Mouse (Mus musculus) heart, embryonic 10.5 days (tissue): ENCODE data around the gene Itgb6. TPM values are rescaled to one million over a fixed set of nuclear protein-coding genes. Genes with fewer than 3 reads are reported as not detected.
A peak's percentile ranks its signal among the peaks of the same experiment; 100 is the strongest.

Experiments used
- DNase-seq: peaks from one replicate; pipeline ENCODE4 v3.0.0-alpha.2; 2017; ENCODE audit warnings: low spot score
- H3K27ac ChIP-seq: fragments of 300-500 bp; sonication (generic); 2 replicates; pipeline ENCODE4 v1.5.1; 2016; ENCODE audit warnings: mild to moderate bottlenecking
- H3K27me3 ChIP-seq: fragments of 300-500 bp; sonication (generic); 2 replicates; pipeline ENCODE4 v1.6.1; 2016; ENCODE audit warnings: mild to moderate bottlenecking; ENCODE audit not compliant: poor library complexity, insufficient read depth, severe bottlenecking
- H3K36me3 ChIP-seq: fragments of 300-500 bp; sonication (generic); 2 replicates; pipeline ENCODE4 v1.6.1; 2016; ENCODE audit warnings: mild to moderate bottlenecking, moderate library complexity
- H3K4me1 ChIP-seq: fragments of 300-500 bp; sonication (generic); 2 replicates; pipeline ENCODE4 v1.6.1; 2016; ENCODE audit warnings: mild to moderate bottlenecking
- H3K4me3 ChIP-seq: fragments of 300-500 bp; sonication (generic); 2 replicates; pipeline ENCODE4 v1.5.1; 2016; ENCODE audit warnings: mild to moderate bottlenecking, moderate library complexity
- H3K9me3 ChIP-seq: fragments of 300-500 bp; sonication (generic); 2 replicates; pipeline ENCODE4 v1.6.1; 2016; ENCODE audit warnings: mild to moderate bottlenecking, moderate library complexity
- WGBS: fragments of 180-500 bp; shearing (Covaris S2); methylation state at CpG from one replicate; pipeline ENCODE4 v1.1.7; 2016; 5-methylcytosine and 5-hydroxymethylcytosine counted together
- polyA plus RNA-seq: library from polyadenylated mRNA; unstranded; fragments of >200 nt; fragmentation: Nextera tagmentation; extraction: Ambion mirVana; gene quantifications from 2 replicates; pipeline ENCODE4 v1.2.1, GENCODE M21; 2016

Itgb6 gene
- 0.34 and 0.46 TPM in 2 replicates for polyA plus RNA-seq

DNA sequence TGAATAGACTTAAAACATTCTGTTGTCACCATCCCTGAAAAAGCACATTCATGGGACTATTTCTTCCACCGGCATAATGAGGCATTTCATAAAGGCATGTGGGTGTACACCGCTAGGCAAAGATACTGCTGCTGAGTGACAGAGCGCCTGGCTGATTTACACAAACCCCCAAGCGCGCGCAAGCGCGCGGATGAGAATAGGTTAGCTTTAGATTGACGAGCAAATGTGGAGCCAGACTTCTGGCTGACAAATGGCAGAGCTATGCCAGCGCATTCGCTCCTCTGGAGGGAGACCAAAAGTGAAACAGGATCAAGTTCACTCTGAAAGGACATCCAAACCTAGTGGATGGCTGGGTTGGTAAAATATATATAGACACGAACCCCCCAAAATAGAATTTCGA, at the start of gene Itgb6:
Gene Itgb6 (minus strand): TSS at position 130 of the 400 bp plus-strand sequence.
- H3K9me3 ChIP-seq = no peaks in the 10 kb centered on the region
- WGBS = 69% methylated on average over 14 of the region's 14 CpGs
- H3K27me3 ChIP-seq = no peaks in the 10 kb centered on the region
- peak within 1 kb of the TSS; percentile 76; the same call in 1 of the 2 replicates for H3K27ac ChIP-seq
- H3K4me3 ChIP-seq = no peak within 1 kb of the TSS
- no peaks in the 10 kb centered on the region for H3K36me3 ChIP-seq
- H3K4me1 ChIP-seq = peaks cover 23% of the 10 kb centered on the region; the same call in 1 of the 2 replicates
- DNase-seq = no peak

DNA sequence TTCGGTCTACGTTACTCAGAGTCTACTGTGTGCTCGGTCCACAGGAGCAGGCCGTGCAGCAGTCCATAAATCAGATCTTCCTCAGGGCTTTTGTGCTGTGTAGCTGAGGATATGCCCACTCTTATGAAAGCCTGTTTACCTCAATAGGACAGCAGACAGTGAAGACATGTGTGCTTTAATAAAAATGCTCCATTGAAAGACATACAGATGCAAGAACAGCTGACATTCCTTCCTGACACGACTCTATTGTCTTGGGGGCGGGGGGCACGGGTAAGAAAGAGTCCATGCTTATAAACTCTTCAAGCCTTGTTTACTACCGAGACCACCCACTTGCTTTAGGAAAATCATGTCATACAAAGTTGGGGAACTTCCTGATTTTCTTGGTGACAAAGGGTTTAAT, 44.0 kb upstream of the Itgb6 start:
- Histone ChIP-seq H3K27me3 (no peaks in the 10 kb centered on the region), H3K4me3 (no peak overlapping the region), H3K4me1 (no peaks in the 10 kb centered on the region), H3K36me3 (peaks cover 85% of the 10 kb centered on the region), H3K27ac (no peak overlapping the region), H3K9me3 (peaks cover 7% of the 10 kb centered on the region)
- WGBS = 91% methylated on average over 8 of the region's 8 CpGs
- no peak for DNase-seq

DNA sequence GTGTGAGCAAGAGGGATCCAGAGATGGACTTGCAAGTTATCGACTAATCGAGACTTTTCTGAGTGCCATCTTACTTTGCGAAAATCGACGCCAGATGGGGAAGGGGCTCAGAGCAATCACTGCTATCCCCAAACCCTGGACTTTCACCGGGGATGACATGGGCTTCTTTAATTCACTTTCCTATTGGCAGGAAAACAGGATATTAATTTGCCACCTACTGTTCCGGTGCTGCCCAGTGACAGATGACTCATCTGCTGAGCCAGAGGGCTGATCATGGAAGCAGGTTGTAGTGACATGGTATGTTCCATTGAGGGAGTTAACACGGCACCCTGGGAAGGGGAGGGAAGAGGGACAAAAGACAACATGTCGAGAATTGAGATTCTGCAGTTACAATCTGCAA, 33.8 kb upstream of the Itgb6 start:
- Histone ChIP-seq H3K36me3 (peaks cover 70% of the 10 kb centered on the region), H3K4me3 (no peak overlapping the region), H3K4me1 (no peaks in the 10 kb centered on the region), H3K9me3 (no peaks in the 10 kb centered on the region), H3K27ac (no peak overlapping the region), H3K27me3 (no peaks in the 10 kb centered on the region)
- WGBS = 89% methylated on average over 9 of the region's 9 CpGs
- DNase-seq = no peak

DNA sequence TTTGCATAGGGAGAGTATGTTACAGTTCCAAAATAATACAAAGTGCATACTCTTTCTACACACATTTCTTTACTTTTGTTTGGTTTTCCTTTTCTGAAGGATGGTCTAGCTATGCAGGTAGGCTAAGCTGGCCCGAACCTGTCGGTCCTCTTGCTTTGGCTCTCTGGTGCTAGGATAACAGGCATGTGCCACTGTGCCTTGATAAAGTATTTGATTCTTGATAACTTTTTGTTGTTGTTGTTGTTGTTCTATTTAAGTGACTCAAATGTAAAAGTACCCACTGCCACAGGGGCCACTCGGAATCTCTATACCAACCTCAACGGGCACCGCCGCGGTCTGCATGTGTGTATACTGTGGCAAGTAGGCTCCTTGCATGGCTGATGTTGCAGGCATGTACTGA, 32.7 kb upstream of the Itgb6 start:
- H3K36me3 ChIP-seq = peaks cover 59% of the 10 kb centered on the region
- WGBS = 94% methylated on average over 7 of the region's 7 CpGs
- H3K4me3 ChIP-seq = no peak overlapping the region
- H3K27me3 ChIP-seq = no peaks in the 10 kb centered on the region
- no peaks in the 10 kb centered on the region for H3K4me1 ChIP-seq
- H3K27ac ChIP-seq = no peak overlapping the region
- no peaks in the 10 kb centered on the region for H3K9me3 ChIP-seq
- DNase-seq = peak; percentile 52

DNA sequence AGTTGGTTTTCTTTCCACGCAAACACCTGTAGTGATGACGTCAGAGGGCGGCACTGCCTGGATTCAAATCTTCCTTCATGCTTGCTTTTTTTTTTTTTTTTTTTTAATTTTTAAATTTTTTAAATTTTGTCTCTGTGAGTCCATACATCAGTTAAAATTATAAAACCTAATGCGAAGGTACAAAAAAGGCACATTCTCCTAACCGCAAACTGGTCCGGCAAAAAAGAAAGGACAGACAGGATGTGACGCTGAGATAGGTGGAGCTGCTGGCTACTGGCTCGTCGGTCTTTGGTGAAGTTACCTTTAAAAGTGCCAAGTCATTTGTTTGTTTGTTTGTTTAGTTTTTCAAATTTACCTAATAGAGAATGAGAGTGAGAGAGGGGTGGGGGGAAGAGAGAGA, 28.8 kb upstream of the Itgb6 start:
- Histone ChIP-seq H3K27ac (no peak overlapping the region), H3K4me1 (peaks cover 15% of the 10 kb centered on the region), H3K27me3 (no peaks in the 10 kb centered on the region), H3K9me3 (no peaks in the 10 kb centered on the region), H3K4me3 (no peak overlapping the region), H3K36me3 (peaks cover 47% of the 10 kb centered on the region)
- WGBS = 90% methylated on average over 9 of the region's 9 CpGs
- DNase-seq = no peak

DNA sequence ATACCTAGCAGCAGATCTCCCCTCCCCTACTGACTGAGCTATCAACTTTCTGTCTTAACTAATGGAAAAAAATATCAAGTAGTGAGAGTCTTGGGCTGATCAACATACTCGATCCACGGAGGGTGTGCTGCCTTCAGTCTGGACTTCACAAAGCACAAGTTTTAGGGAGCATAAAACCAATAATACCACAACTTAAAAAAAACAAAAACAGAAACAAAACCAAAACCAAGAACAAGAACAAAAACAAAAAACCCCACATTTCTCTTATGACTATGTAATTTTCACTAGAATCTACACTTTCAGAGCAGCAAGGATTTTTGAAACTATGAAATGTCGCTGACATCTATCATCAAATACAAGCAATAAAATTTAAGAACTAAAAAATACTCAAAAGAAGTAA, 28.1 kb upstream of the Itgb6 start:
- DNase-seq = no peak
- H3K27ac ChIP-seq = no peak overlapping the region
- H3K4me3 ChIP-seq = no peak overlapping the region
- 87% methylated on average over 3 of the region's 3 CpGs for WGBS
- peaks cover 15% of the 10 kb centered on the region for H3K4me1 ChIP-seq
- H3K9me3 ChIP-seq = no peaks in the 10 kb centered on the region
- no peaks in the 10 kb centered on the region for H3K27me3 ChIP-seq
- H3K36me3 ChIP-seq = peaks cover 40% of the 10 kb centered on the region

DNA sequence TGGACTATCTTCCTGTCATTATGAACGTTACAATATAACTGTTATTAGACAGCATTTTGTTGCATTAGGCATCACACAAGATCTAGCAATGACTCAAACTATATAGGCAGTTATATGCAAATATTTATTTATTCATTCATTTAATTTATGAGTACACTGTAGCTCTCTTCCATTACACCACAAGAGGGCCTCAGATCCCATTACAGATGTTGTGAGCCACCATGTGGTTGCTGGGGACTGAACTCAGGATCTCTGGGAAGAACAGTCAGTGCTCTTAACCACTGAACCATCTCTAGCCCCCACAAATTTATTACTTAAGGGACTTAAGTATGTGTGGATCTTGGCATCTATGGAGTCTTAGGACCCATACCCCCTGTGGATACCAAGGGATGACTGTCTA, 26.1 kb upstream of the Itgb6 start:
- peaks cover 15% of the 10 kb centered on the region for H3K4me1 ChIP-seq
- peaks cover 20% of the 10 kb centered on the region for H3K36me3 ChIP-seq
- H3K27ac ChIP-seq = no peak overlapping the region
- DNase-seq = no peak
- WGBS = 88% methylated on average over 1 of the region's 1 CpGs
- no peak overlapping the region for H3K4me3 ChIP-seq
- H3K9me3 ChIP-seq = no peaks in the 10 kb centered on the region
- H3K27me3 ChIP-seq = no peaks in the 10 kb centered on the region

DNA sequence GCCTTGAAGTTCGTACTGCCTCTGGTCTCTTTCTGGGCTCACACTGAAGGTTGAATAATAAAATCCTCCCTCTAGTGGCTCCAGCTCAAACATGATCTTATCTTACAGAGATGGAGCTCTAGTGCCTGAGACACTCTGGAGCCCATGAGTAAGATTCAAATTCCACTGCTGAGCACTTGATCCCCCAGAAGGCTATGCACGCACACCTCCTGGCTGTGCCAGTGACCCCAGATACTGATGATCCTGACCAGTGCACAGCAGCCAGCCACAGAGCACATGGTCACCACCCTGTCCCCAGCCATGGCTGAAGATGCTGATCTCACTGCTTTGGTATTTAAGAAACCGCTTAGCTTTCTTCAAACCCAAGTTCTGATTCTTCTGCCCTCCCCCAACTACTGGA, 25.1 kb upstream of the Itgb6 start:
- Histone ChIP-seq H3K36me3 (peaks cover 12% of the 10 kb centered on the region), H3K4me1 (peaks cover 15% of the 10 kb centered on the region), H3K27ac (peak overlapping the region; percentile 74; the same call in 1 of the 2 replicates), H3K9me3 (no peaks in the 10 kb centered on the region), H3K4me3 (no peak overlapping the region), H3K27me3 (no peaks in the 10 kb centered on the region)
- 28% methylated on average over 3 of the region's 3 CpGs for WGBS
- DNase-seq = peak; percentile 85

DNA sequence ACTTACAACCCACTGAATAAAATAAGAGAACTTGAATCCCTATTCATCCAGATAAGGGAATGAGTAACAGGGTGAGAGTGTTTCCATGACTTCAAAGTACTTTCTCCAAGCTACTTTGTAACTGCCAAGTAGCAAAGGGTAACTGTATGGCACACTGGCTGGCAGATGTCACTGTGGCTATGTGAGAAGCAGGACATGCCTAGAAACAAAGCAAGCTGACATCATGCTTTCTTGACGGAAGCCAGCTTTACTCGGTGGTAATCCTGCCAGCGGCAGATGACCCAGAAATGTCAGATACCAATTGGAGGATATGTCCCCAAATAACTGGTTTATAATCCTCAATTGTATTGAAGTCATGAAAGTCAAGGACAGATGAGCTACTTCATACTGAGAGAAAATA, 22.2 kb upstream of the Itgb6 start:
- Histone ChIP-seq H3K4me1 (peaks cover 15% of the 10 kb centered on the region), H3K27me3 (no peaks in the 10 kb centered on the region), H3K4me3 (no peak overlapping the region), H3K27ac (no peak overlapping the region), H3K36me3 (peaks cover 10% of the 10 kb centered on the region), H3K9me3 (no peaks in the 10 kb centered on the region)
- no peak for DNase-seq
- WGBS = 53% methylated on average over 3 of the region's 3 CpGs

DNA sequence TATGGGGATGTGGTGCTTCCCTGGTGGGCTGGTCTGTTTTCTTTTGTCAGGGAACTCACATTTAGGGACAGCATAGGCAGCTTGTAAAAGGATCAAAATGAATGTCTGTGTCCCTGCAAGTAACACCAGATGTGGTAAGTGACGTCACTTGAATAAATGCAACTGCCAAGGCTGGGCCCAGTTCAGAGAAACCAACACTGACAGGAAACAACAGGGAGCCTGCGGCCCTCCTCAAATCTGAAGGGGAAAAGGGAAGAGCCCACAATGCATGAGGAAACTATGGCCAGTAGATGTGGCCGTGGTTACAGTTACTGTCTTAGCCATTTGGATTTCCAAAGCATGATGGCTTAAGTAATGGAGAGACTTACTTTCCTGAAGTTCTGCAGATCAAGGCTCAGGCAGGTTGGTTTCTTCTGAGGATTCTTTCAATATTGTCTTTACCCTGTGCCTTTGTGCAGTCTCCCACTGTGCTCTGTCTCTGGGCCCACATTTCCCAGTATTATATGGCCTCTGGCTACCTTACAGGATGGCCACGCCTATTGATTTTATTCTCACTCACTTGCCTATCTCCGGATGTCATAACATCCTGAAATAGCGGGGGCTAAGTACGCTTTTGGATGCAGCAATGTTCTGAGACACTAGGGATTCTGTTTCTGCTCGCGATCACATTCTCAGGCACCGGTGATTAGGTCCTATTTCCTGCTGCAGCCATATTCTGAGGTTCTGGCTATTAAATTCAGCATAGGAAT, 17.1 kb upstream of the Itgb6 start:
- 63% methylated on average over 10 of the region's 10 CpGs for WGBS
- no peak for DNase-seq
- Histone ChIP-seq H3K4me1 (no peaks in the 10 kb centered on the region), H3K27ac (no peak overlapping the region), H3K27me3 (no peaks in the 10 kb centered on the region), H3K36me3 (no peaks in the 10 kb centered on the region), H3K9me3 (no peaks in the 10 kb centered on the region), H3K4me3 (no peak overlapping the region)

DNA sequence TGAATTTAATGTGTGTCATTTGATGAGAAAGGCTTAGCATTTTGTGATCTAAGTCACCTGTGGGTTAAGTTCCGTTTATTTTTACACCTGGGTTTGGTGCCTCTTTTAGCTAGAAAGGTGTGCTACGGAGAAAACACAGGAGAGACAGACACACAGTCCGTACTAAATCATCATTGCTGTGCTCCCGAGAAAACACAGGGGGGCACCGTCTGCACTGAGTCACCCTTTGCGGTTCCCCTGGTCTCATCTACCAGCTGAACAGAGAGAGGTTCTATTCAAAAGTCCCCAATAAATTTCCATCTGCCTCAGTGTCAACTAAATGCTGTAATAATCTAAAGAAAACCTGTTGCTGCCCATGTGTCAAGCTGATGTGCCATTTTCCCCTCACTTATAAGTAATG, 8.5 kb upstream of the Itgb6 start:
- 0 out of 2 replicates have a peak overlapping the region, but pooled peaks have one; percentile 29 for H3K27ac ChIP-seq
- DNase-seq = no peak

DNA sequence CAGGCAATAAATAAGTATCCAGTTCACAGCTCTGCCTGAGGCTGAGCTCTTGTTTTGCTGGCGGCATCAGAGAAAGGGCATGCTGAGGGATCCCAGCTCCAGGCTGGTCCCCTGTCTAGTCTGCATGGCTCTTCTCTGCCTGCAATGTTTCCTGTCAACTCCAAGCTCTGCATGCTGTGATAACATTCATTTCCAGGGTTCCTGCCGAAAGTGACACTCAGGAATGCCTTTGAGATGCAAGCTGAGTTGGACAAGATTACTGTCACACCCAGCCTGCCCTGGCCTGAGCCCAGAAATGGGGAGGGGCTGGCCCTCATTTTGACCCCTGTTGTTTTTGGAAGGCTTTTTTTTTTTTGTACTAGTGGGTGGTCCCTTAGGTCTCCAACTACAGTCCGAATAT, 7.6 kb upstream of the Itgb6 start:
- DNase-seq = peak; percentile 89
- H3K36me3 ChIP-seq = no peaks in the 10 kb centered on the region
- 1% methylated on average over 3 of the region's 3 CpGs for WGBS

More for the DNA sequence above, 8.5 kb upstream of the Itgb6 start:
- no peak overlapping the region for H3K4me3 ChIP-seq
- H3K27me3 ChIP-seq = no peaks in the 10 kb centered on the region
- H3K4me1 ChIP-seq = peaks cover 20% of the 10 kb centered on the region
- 54% methylated on average over 6 of the region's 6 CpGs for WGBS
- H3K9me3 ChIP-seq = no peaks in the 10 kb centered on the region
- H3K36me3 ChIP-seq = no peaks in the 10 kb centered on the region

DNA sequence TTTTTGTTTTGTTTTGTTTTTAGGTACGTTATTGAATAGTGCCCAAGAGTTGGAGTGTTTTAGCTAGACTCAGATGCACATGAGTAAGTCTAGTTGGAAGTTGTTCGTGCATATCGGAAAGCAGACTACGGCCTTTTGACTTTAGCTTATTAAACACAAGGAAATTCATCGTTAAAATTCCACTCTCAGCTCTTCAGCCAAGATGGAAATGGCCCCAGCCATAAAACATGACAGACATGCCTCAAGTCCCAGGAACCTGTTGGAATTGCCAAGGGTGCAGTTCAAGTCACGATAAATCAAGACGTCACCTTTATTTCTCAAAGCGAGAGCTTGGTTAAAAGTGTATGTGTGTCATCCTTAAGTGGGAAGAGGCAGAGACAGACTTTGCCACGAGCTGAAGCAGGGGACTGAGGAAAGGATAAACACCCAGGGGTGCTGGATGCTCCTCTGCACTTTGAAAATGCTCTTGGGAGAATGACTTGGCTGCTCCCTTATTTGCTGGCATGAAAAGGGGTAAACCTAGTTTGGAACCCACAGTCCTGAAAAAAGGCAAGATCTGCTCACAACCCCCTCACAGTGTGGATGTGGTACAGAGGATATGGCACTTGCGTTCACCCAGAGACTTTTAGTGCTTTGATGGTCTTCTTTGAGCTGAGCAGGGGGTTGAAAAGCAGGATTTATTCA, 6.6 kb upstream of the Itgb6 start:
- H3K4me1 ChIP-seq = peaks cover 20% of the 10 kb centered on the region
- H3K36me3 ChIP-seq = no peaks in the 10 kb centered on the region
- H3K27ac ChIP-seq = peak overlapping the region; percentile 72
- H3K9me3 ChIP-seq = no peaks in the 10 kb centered on the region
- H3K4me3 ChIP-seq = no peak overlapping the region
- no peaks in the 10 kb centered on the region for H3K27me3 ChIP-seq
- DNase-seq = no peak
- 71% methylated on average over 10 of the region's 10 CpGs for WGBS

More for the DNA sequence above, 7.6 kb upstream of the Itgb6 start:
- Histone ChIP-seq H3K4me3 (no peak overlapping the region), H3K9me3 (no peaks in the 10 kb centered on the region), H3K4me1 (peaks cover 20% of the 10 kb centered on the region), H3K27ac (peak overlapping the region; percentile 72), H3K27me3 (no peaks in the 10 kb centered on the region)
